Mouse (Mus musculus) liver, embryonic 11.5 days (tissue): ENCODE data around the gene Cc2d2b. TPM values are rescaled to one million over a fixed set of nuclear protein-coding genes. Genes with fewer than 3 reads are reported as not detected.

ENCODE experiments used
- ATAC-seq: fragments of 200-750 bp; cut with Nextera tagmentation; replicated peaks from 2 replicates; pipeline ENCODE4 v1.8.0; 2017; ENCODE audit warnings: moderate number of reproducible peaks, mild to moderate bottlenecking, moderate TSS enrichment, moderate library complexity; ENCODE audit not compliant: low FRiP score
- DNase-seq: peaks from one replicate; pipeline ENCODE4 v3.0.0-alpha.2; 2017; ENCODE audit warnings: low spot score
- H3K27ac ChIP-seq: fragments of 300-500 bp; sonication (generic); 2 replicates; pipeline ENCODE4 v1.5.1; 2014; ENCODE audit warnings: mild to moderate bottlenecking, low read depth, low read length, control low read depth
- H3K27me3 ChIP-seq: fragments of 300-500 bp; sonication (generic); replicated peaks from 2 replicates; pipeline ENCODE4 v1.6.1; 2014; ENCODE audit warnings: low read length, mixed read lengths; ENCODE audit not compliant: control insufficient read depth, insufficient read depth
- H3K36me3 ChIP-seq: fragments of 300-500 bp; sonication (generic); 2 replicates; pipeline ENCODE4 v1.6.1; 2014; ENCODE audit warnings: mild to moderate bottlenecking, low read length, moderate library complexity, mixed read lengths; ENCODE audit not compliant: control insufficient read depth, insufficient read depth
- H3K4me1 ChIP-seq: fragments of 300-500 bp; sonication (generic); replicated peaks from 2 replicates; pipeline ENCODE4 v1.6.1; 2014; ENCODE audit warnings: low read length, mixed read lengths; ENCODE audit not compliant: control insufficient read depth, insufficient read depth
- H3K4me2 ChIP-seq: fragments of 300-500 bp; sonication (generic); 2 replicates; pipeline ENCODE4 v1.6.1; 2014; ENCODE audit warnings: mild to moderate bottlenecking, control low read depth, moderate library complexity
- H3K4me3 ChIP-seq: fragments of 300-500 bp; sonication (generic); 2 replicates; pipeline ENCODE4 v1.5.1; 2014; ENCODE audit warnings: low read depth, low read length, control low read depth
- H3K9ac ChIP-seq: fragments of 300-500 bp; sonication (generic); 2 replicates; pipeline ENCODE4 v1.6.1; 2014; ENCODE audit warnings: low read depth, low read length, control low read depth
- H3K9me3 ChIP-seq: fragments of 300-500 bp; sonication (generic); 2 replicates; pipeline ENCODE4 v1.6.1; 2016; ENCODE audit warnings: low read length, inconsistent platforms, mixed read lengths; ENCODE audit not compliant: control insufficient read depth
- WGBS: fragments of 180-500 bp; shearing (Covaris S2); extraction: QIAGEN DNeasy Blood & Tissue Kit; methylation state at CpG from one replicate; pipeline ENCODE4 v1.1.7; 2014; 5-methylcytosine and 5-hydroxymethylcytosine counted together
- polyA plus RNA-seq: library from polyadenylated mRNA; unstranded; fragments of >200 nt; fragmentation: Nextera tagmentation; extraction: Ambion mirVana; gene quantifications from 2 replicates; pipeline ENCODE4 v1.2.1, GENCODE M21; 2014

Gene Cc2d2b
- polyA plus RNA-seq, 1 experiment from 2014 or later: 3.6 TPM

- DNase-seq (no peak), ATAC-seq (no peak)
- Histone ChIP-seq H3K4me2 (no peak overlapping the region), H3K36me3 (no peaks in the 10 kb centered on the region), H3K4me3 (no peak overlapping the region), H3K9ac (no peak overlapping the region), H3K4me1 (0 out of 2 replicates have a peak, but pooled peaks cover 6% of the 10 kb centered on the region), H3K27ac (no peak overlapping the region), H3K27me3 (no peaks in the 10 kb centered on the region), H3K9me3 (no peaks in the 10 kb centered on the region)
- 29% methylated on average over 5 of the region's 5 CpGs for WGBS
Measured at GRCm38 (mm10) chr19:40868284-40868683, 119.7 kb downstream of the Cc2d2b start.

GRCm38 (mm10) chr19:40869425-40870105 lies 121.0 kb downstream of the Cc2d2b start:
- Histone ChIP-seq H3K4me3 (no peak overlapping the region), H3K27me3 (peaks cover 2% of the 10 kb centered on the region), H3K9me3 (no peaks in the 10 kb centered on the region), H3K36me3 (no peaks in the 10 kb centered on the region), H3K4me2 (no peak overlapping the region), H3K27ac (no peak overlapping the region), H3K4me1 (0 out of 2 replicates have a peak, but pooled peaks cover 6% of the 10 kb centered on the region), H3K9ac (no peak overlapping the region)
- 88% methylated on average over 3 of the region's 3 CpGs for WGBS
- DNase-seq (no peak), ATAC-seq (no peak)

GRCm38 (mm10) chr19:40872955-40873665 lies 124.6 kb downstream of the Cc2d2b start:
- Histone ChIP-seq H3K4me3 (peak overlapping the region; percentile 52), H3K9ac (peak overlapping the region; percentile 55), H3K9me3 (no peaks in the 10 kb centered on the region), H3K27me3 (peaks cover 12% of the 10 kb centered on the region), H3K4me2 (peak overlapping the region; percentile 69), H3K4me1 (0 out of 2 replicates have a peak, but pooled peaks cover 5% of the 10 kb centered on the region), H3K27ac (peak overlapping the region; percentile 41), H3K36me3 (no peaks in the 10 kb centered on the region)
- 1% methylated on average over 51 of the region's 51 CpGs for WGBS
- DNase-seq: peak; percentile 91
- peak; percentile 94 for ATAC-seq

Other genes starting within 250 kb of the Cc2d2b start
- gene Sorbs1, start 235.0 kb upstream of the Cc2d2b start, polyA plus RNA-seq: 41.9 and 45.0 TPM in 2 replicates
- gene Aldh18a1, start 160.3 kb upstream of the Cc2d2b start, polyA plus RNA-seq: 103 and 114 TPM in 2 replicates
- 4.9 and 5.0 TPM in 2 replicates for gene Tctn3, start 136.5 kb upstream of the Cc2d2b start, polyA plus RNA-seq
- gene Entpd1, start 136.4 kb upstream of the Cc2d2b start, polyA plus RNA-seq: 3.0 and 3.8 TPM in 2 replicates
- 12.4 and 13.2 TPM in 2 replicates for gene Ccnj, start 82.5 kb downstream of the Cc2d2b start, polyA plus RNA-seq
- gene Zfp518a, start 146.0 kb downstream of the Cc2d2b start, polyA plus RNA-seq: 13.7 and 14.8 TPM in 2 replicates
- 0.26 and 0.31 TPM in 2 replicates for gene Blnk, start 245.8 kb downstream of the Cc2d2b start, polyA plus RNA-seq